8 mouse cellular contexts compared by ENCODE assay signal in the genomic region with DNA sequence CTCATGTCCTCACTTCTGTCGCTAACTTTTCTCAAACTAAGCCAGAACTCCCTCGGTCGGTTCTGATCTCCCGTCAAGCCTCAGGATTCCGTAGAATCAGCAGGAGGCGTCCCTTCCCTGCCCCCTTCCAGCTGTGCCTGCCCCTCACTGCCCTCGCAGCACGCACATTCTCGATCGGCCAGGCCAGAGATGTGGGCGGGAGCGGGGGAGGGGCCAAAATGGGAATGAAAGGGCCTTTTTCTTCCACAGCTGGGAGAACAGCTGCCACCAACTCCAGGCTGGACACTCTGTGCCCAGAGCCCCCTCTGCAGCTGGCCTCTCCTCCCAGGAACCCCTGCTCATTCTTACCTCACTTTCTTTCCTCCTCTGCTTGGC. TPM values are rescaled to one million over a fixed set of nuclear protein-coding genes. Genes with fewer than 3 reads are reported as not detected.
A peak's percentile ranks its signal among the peaks of the same experiment; 100 is the strongest.
DNase-seq lines count a peak whose midpoint lies in the region; ATAC-seq and TF ChIP-seq lines count a peak whose summit lies in the region.

No protein-coding gene starts in this region.

- H3K36me3 ChIP-seq in hindbrain, embryonic 14.5 days (replicated peaks; ENCODE audit: control insufficient read depth, insufficient read depth), result no peaks in the 10 kb centered on the region

- no peaks in the 10 kb centered on the region for H3K9me3 ChIP-seq in hindbrain, embryonic 14.5 days (ENCODE audit: control insufficient read depth, low read length)

- WGBS in hindbrain, embryonic 14.5 days, result 0% methylated on average over 12 of the region's 12 CpGs

- H3K4me1 ChIP-seq in brown adipose tissue, adult 24 weeks (ENCODE audit: control insufficient read depth, insufficient read depth, insufficient read length, low read length), result peaks cover 8% of the 10 kb centered on the region; the same call in 1 of the 2 replicates
- peaks cover 27% of the 10 kb centered on the region for H3K4me1 ChIP-seq in hindbrain, embryonic 14.5 days (replicated peaks; ENCODE audit: control insufficient read depth, insufficient read depth, low read length)

- H3K27ac ChIP-seq in brown adipose tissue, adult 24 weeks (replicated peaks; ENCODE audit: low read depth, low read length), result peak overlapping the region; percentile 79
- peak overlapping the region; percentile 99 for H3K27ac ChIP-seq in gastrocnemius, adult 2 months
- peak overlapping the region; percentile 89 for H3K27ac ChIP-seq in hindbrain, embryonic 14.5 days

- TF ChIP-seq CTCF in gastrocnemius, adult 2 months (IDR thresholded peaks at IDR 0.05), result no peak

- ATAC-seq in hindbrain, embryonic 14.5 days (ENCODE audit: low FRiP score), result peak; percentile 43; the same call in 1 of the 2 replicates
- ATAC-seq in activated CD4-positive, CD25-positive, alpha-beta regulatory T cell, adult 4 months, result no peak

- H3K4me3 ChIP-seq in brown adipose tissue, adult 24 weeks (ENCODE audit: insufficient read depth, low read depth, low read length), result peak overlapping the region; percentile 75
- H3K4me3 ChIP-seq in gastrocnemius, adult 2 months, result peak overlapping the region; percentile 92
- peak overlapping the region; percentile 36 for H3K4me3 ChIP-seq in hindbrain, embryonic 14.5 days (replicated peaks; ENCODE audit: low read length)

- peak; percentile 97 for DNase-seq in NIH3T3 (ENCODE audit: low read depth)
- DNase-seq in gastrocnemius, adult 2 months, result peak; percentile 95
- peak; percentile 54 for DNase-seq in hindbrain, embryonic 14.5 days (ENCODE audit: low spot score)
- DNase-seq in left cerebral cortex, adult 11 months (ENCODE audit: low spot score), result peak; percentile 76
- peak; percentile 89 for DNase-seq in lung, postnatal 14 days
- peak; percentile 87 for DNase-seq in retina, postnatal 1 day

- peak overlapping the region; percentile 59 for H3K4me2 ChIP-seq in hindbrain, embryonic 14.5 days (replicated peaks)

- H3K27me3 ChIP-seq in hindbrain, embryonic 14.5 days (ENCODE audit: control insufficient read depth, insufficient read depth, low read length), result peaks cover 6% of the 10 kb centered on the region; the same call in 1 of the 2 replicates

- H3K9ac ChIP-seq in hindbrain, embryonic 14.5 days, result peak overlapping the region; percentile 64

- intact Hi-C loops in gastrocnemius, adult 2 months (cut with DNase I), result no loop called here

RNA-seq across cellular contexts. Expression of gene Rtkn, which starts 2.3 kb away (rescaled TPM):
- 4.5 and 7.1 TPM in 2 replicates for polyA plus RNA-seq in brown adipose tissue, adult 24 weeks (2012; ENCODE audit: insufficient read depth, insufficient read length, missing spikeins)
- total RNA-seq in gastrocnemius, adult 2 months (2021), result 10 to 100 TPM; 12.2 to 15.3 TPM
- 8.9 and 9.8 TPM in 2 replicates for polyA plus RNA-seq in hindbrain, embryonic 14.5 days (2014; fragmentation: Nextera tagmentation; extraction: Ambion mirVana)
- not detected for polyA plus RNA-seq in activated CD4-positive, CD25-positive, alpha-beta regulatory T cell, adult 4 months (2017; shearing (Covaris generic))

RNA-seq across cellular contexts. Expression of gene Ino80b, which starts 12.3 kb away (rescaled TPM):
- 8.7 and 13.1 TPM in 2 replicates for polyA plus RNA-seq in brown adipose tissue, adult 24 weeks (2012; ENCODE audit: insufficient read depth, insufficient read length, missing spikeins)
- total RNA-seq in gastrocnemius, adult 2 months (2021), result 10 to 100 TPM; 13.7 to 16.3 TPM
- 15.4 and 15.8 TPM in 2 replicates for polyA plus RNA-seq in hindbrain, embryonic 14.5 days (2014; fragmentation: Nextera tagmentation; extraction: Ambion mirVana)
- polyA plus RNA-seq in activated CD4-positive, CD25-positive, alpha-beta regulatory T cell, adult 4 months (2017; shearing (Covaris generic)), result 1 to 10 TPM; 1.3 to 2.4 TPM

RNA-seq across cellular contexts. Expression of gene Wbp1, which starts 16.2 kb away (rescaled TPM):
- polyA plus RNA-seq in brown adipose tissue, adult 24 weeks (2012; ENCODE audit: insufficient read depth, insufficient read length, missing spikeins), result 62.1 and 70.3 TPM in 2 replicates
- total RNA-seq in gastrocnemius, adult 2 months (2021), result 10 to 100 TPM; 43.3 to 45.6 TPM
- 114 and 134 TPM in 2 replicates for polyA plus RNA-seq in hindbrain, embryonic 14.5 days (2014; fragmentation: Nextera tagmentation; extraction: Ambion mirVana)
- 10 to 100 TPM; 21.2 to 31.7 TPM for polyA plus RNA-seq in activated CD4-positive, CD25-positive, alpha-beta regulatory T cell, adult 4 months (2017; shearing (Covaris generic))

RNA-seq across cellular contexts. Expression of gene Wdr54, which starts 18.6 kb away (rescaled TPM):
- not detected in 2 replicates for polyA plus RNA-seq in brown adipose tissue, adult 24 weeks (2012; ENCODE audit: insufficient read depth, insufficient read length, missing spikeins)
- total RNA-seq in gastrocnemius, adult 2 months (2021), result 1 to 10 TPM in 1 of 2 experiments, under 1 TPM in 1; 0.84 to 1.1 TPM
- 17.8 and 18.0 TPM in 2 replicates for polyA plus RNA-seq in hindbrain, embryonic 14.5 days (2014; fragmentation: Nextera tagmentation; extraction: Ambion mirVana)
- under 1 TPM in 1 of 2 experiments, not detected in 1; 0.73 TPM for polyA plus RNA-seq in activated CD4-positive, CD25-positive, alpha-beta regulatory T cell, adult 4 months (2017; shearing (Covaris generic))

RNA-seq across cellular contexts. Expression of gene 1700003E16Rik, which starts 18.6 kb away (rescaled TPM):
- not detected in 2 replicates for polyA plus RNA-seq in brown adipose tissue, adult 24 weeks (2012; ENCODE audit: insufficient read depth, insufficient read length, missing spikeins)
- total RNA-seq in gastrocnemius, adult 2 months (2021), result under 1 TPM in 1 of 2 experiments, not detected in 1; 0.11 TPM
- 7.1 and 7.5 TPM in 2 replicates for polyA plus RNA-seq in hindbrain, embryonic 14.5 days (2014; fragmentation: Nextera tagmentation; extraction: Ambion mirVana)
- not detected for polyA plus RNA-seq in activated CD4-positive, CD25-positive, alpha-beta regulatory T cell, adult 4 months (2017; shearing (Covaris generic))

Comparison
In these comparisons a context has a peak if more than half of its experiments do, and no peak if none do; other contexts are left out.
1. H3K4me3 ChIP-seq: peak in every context shown above with its lines; median percentile 92 in gastrocnemius, adult 2 months; 75 in brown adipose tissue, adult 24 weeks; 36 in hindbrain, embryonic 14.5 days.